21 mouse cellular contexts compared by ENCODE assay signal in the genomic region with DNA sequence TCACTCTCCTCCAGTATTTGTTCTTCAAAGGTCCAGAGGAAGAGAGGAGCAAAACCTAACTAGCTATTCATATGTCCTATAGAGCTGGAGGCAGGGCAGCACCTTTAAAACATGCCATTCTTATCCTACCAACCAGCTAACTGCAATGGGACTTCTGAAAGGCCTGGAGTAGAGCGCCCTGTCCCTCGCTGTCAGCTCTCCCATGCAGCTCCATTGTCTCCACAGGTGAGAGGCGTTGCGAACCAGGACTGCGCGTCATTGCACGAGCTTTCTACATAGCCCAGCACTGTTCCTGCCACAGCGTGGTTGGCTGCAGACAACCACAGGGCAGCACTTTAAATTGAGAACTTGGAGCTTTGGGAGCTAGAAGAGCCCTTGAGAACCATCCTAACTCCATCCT. TPM values are rescaled to one million over a fixed set of nuclear protein-coding genes. Genes with fewer than 3 reads are reported as not detected.
DNase-seq lines count a peak whose midpoint lies in the region; ATAC-seq and TF ChIP-seq lines count a peak whose summit lies in the region.
"Had no signal": no experiment of that assay in that cellular context is flagged by ENCODE, and none has a peak within 500 bp of the region (broad histone marks: within the 10 kb centered on the region; RNA-seq: fewer than 3 reads in every experiment).

No protein-coding gene starts in this region.

- 90% methylated on average over 8 of the region's 8 CpGs for WGBS in heart, embryonic 12.5 days
- WGBS in heart, embryonic 10.5 days = 86% methylated on average over 8 of the region's 8 CpGs
- WGBS in intestine, embryonic 14.5 days = 84% methylated on average over 8 of the region's 8 CpGs
- WGBS in intestine, postnatal 0 days = 88% methylated on average over 8 of the region's 8 CpGs
- WGBS in neural tube, embryonic 15.5 days = 70% methylated on average over 8 of the region's 8 CpGs

- H3K4me2 ChIP-seq in heart, embryonic 12.5 days = no peak overlapping the region
- H3K4me2 ChIP-seq in intestine, embryonic 14.5 days (ENCODE audit: low read length) = no peak overlapping the region
- no peak overlapping the region for H3K4me2 ChIP-seq in intestine, postnatal 0 days (replicated peaks; ENCODE audit: low read depth)
- no peak overlapping the region for H3K4me2 ChIP-seq in neural tube, embryonic 15.5 days

- intact Hi-C loops in heart, postnatal 10 days (cut with DNase I) = loop anchor here (5.0 kb wide), 1 partner anchor 219 kb away; no protein-coding TSS in a partner anchor

- H3K9me3 ChIP-seq in heart, embryonic 12.5 days (replicated peaks) = 0 out of 2 replicates have a peak, but pooled peaks cover 3% of the 10 kb centered on the region
- H3K9me3 ChIP-seq in heart, embryonic 10.5 days = no peaks in the 10 kb centered on the region
- H3K9me3 ChIP-seq in intestine, embryonic 14.5 days (ENCODE audit: control insufficient read depth, low read length) = 0 out of 2 replicates have a peak, but pooled peaks cover 3% of the 10 kb centered on the region
- no peaks in the 10 kb centered on the region for H3K9me3 ChIP-seq in intestine, postnatal 0 days (ENCODE audit: control insufficient read depth)
- H3K9me3 ChIP-seq in neural tube, embryonic 15.5 days (replicated peaks) = 0 out of 2 replicates have a peak, but pooled peaks cover 3% of the 10 kb centered on the region

- no peaks in the 10 kb centered on the region; the same call in 1 of the 2 replicates for H3K36me3 ChIP-seq in heart, embryonic 12.5 days
- H3K36me3 ChIP-seq in heart, embryonic 10.5 days = peaks cover 6% of the 10 kb centered on the region; the same call in 1 of the 2 replicates
- H3K36me3 ChIP-seq in intestine, embryonic 14.5 days (ENCODE audit: control insufficient read depth, insufficient read depth, low read length) = no peaks in the 10 kb centered on the region
- H3K36me3 ChIP-seq in intestine, postnatal 0 days (ENCODE audit: control insufficient read depth, insufficient read depth) = no peaks in the 10 kb centered on the region
- no peaks in the 10 kb centered on the region for H3K36me3 ChIP-seq in neural tube, embryonic 15.5 days
- H3K36me3 ChIP-seq: G1E had no signal

- peak; percentile 65 for DNase-seq in heart, adult 11 months
- DNase-seq in heart, embryonic 10.5 days (ENCODE audit: low spot score) = peak; percentile 67
- no peak for DNase-seq in heart, postnatal 10 days
- peak; percentile 4 for DNase-seq in intestine, embryonic 14.5 days (ENCODE audit: low spot score)
- no peak for DNase-seq in neural tube, embryonic 10.5 days (ENCODE audit: extremely low spot score, low spot score)
- DNase-seq: adrenal gland, adult 2 months; adrenal gland, adult 8-10 months; adrenal gland, postnatal 10 days; adrenal gland, postnatal 14 days; adrenal gland, postnatal 25 days; adrenal gland, postnatal 36 days; B cell, adult 2 months; cerebellum, adult 11 months; cerebellum, adult 11-12 months had no signal

- ATAC-seq in heart, embryonic 12.5 days (ENCODE audit: insufficient number of reproducible peaks, low FRiP score) = no peak
- ATAC-seq in intestine, embryonic 14.5 days (replicated peaks; ENCODE audit: low FRiP score, low TSS enrichment, low read depth) = no peak
- no peak for ATAC-seq in intestine, postnatal 0 days
- no peak for ATAC-seq in neural tube, embryonic 15.5 days (ENCODE audit: low FRiP score)
- ATAC-seq: activated CD4-positive, CD25-positive, alpha-beta regulatory T cell, adult 4 months; CD4-positive, CD25-positive, alpha-beta regulatory T cell, adult 4 months; Patski had no signal

- no peak for TF ChIP-seq CTCF in intestine, postnatal 0 days (IDR thresholded peaks at IDR 0.05; ENCODE audit: low read depth)

- no peak overlapping the region for H3K9ac ChIP-seq in heart, embryonic 12.5 days
- no peak overlapping the region for H3K9ac ChIP-seq in intestine, embryonic 14.5 days (ENCODE audit: low read length)
- H3K9ac ChIP-seq in intestine, postnatal 0 days (ENCODE audit: low read depth, low read length) = no peak overlapping the region
- no peak overlapping the region for H3K9ac ChIP-seq in neural tube, embryonic 15.5 days (replicated peaks)

- H3K4me3 ChIP-seq in heart, embryonic 12.5 days = no peak overlapping the region
- no peak overlapping the region for H3K4me3 ChIP-seq in heart, embryonic 10.5 days
- no peak overlapping the region for H3K4me3 ChIP-seq in intestine, embryonic 14.5 days (ENCODE audit: low read depth, low read length)
- H3K4me3 ChIP-seq in intestine, postnatal 0 days (ENCODE audit: low read depth, low read length) = no peak overlapping the region
- no peak overlapping the region for H3K4me3 ChIP-seq in neural tube, embryonic 15.5 days (replicated peaks)

- no peak overlapping the region for H3K27ac ChIP-seq in heart, embryonic 12.5 days (ENCODE audit: poor library complexity, severe bottlenecking)
- H3K27ac ChIP-seq in heart, embryonic 10.5 days = no peak overlapping the region
- no peak overlapping the region for H3K27ac ChIP-seq in intestine, embryonic 14.5 days (ENCODE audit: low read depth)
- no peak overlapping the region for H3K27ac ChIP-seq in intestine, postnatal 0 days (ENCODE audit: low read depth, low read length)
- H3K27ac ChIP-seq in neural tube, embryonic 15.5 days (replicated peaks) = 0 out of 2 replicates have a peak overlapping the region, but pooled peaks have one; percentile 20

- H3K27me3 ChIP-seq in heart, embryonic 12.5 days (replicated peaks) = no peaks in the 10 kb centered on the region
- H3K27me3 ChIP-seq in heart, embryonic 10.5 days (ENCODE audit: insufficient read depth, poor library complexity, severe bottlenecking) = no peaks in the 10 kb centered on the region
- H3K27me3 ChIP-seq in intestine, embryonic 14.5 days (replicated peaks; ENCODE audit: control insufficient read depth, insufficient read depth, low read length) = no peaks in the 10 kb centered on the region
- no peaks in the 10 kb centered on the region for H3K27me3 ChIP-seq in intestine, postnatal 0 days (replicated peaks; ENCODE audit: control insufficient read depth, insufficient read depth, low read length)
- H3K27me3 ChIP-seq in neural tube, embryonic 15.5 days (replicated peaks) = no peaks in the 10 kb centered on the region
- H3K27me3 ChIP-seq: Patski had no signal

- H3K4me1 ChIP-seq in heart, embryonic 12.5 days (replicated peaks) = peaks cover 56% of the 10 kb centered on the region
- peaks cover 34% of the 10 kb centered on the region for H3K4me1 ChIP-seq in heart, embryonic 10.5 days
- H3K4me1 ChIP-seq in intestine, embryonic 14.5 days (replicated peaks; ENCODE audit: control insufficient read depth, insufficient read depth, low read length) = no peaks in the 10 kb centered on the region
- no peaks in the 10 kb centered on the region for H3K4me1 ChIP-seq in intestine, postnatal 0 days (replicated peaks; ENCODE audit: control insufficient read depth, insufficient read depth, low read length)
- peaks cover 19% of the 10 kb centered on the region for H3K4me1 ChIP-seq in neural tube, embryonic 15.5 days

RNA-seq across cellular contexts. Expression of a gene that starts 46.5 kb away (rescaled TPM):
- 6.3 TPM in 2 replicates for polyA plus RNA-seq in heart, embryonic 12.5 days (2016; fragmentation: Nextera tagmentation; extraction: Ambion mirVana)
- polyA plus RNA-seq in heart, embryonic 10.5 days (2016; fragmentation: Nextera tagmentation; extraction: Ambion mirVana) = 8.1 and 10.4 TPM in 2 replicates
- 1 to 10 TPM; 4.2 to 5.3 TPM for total RNA-seq in heart, postnatal 10 days (2021)
- polyA plus RNA-seq in intestine, embryonic 14.5 days (2014; fragmentation: Nextera tagmentation; extraction: Ambion mirVana) = 9.8 and 11.1 TPM in 2 replicates
- polyA plus RNA-seq in intestine, postnatal 0 days (2015; fragmentation: Nextera tagmentation; extraction: Ambion mirVana) = 4.9 and 5.1 TPM in 2 replicates
- polyA plus RNA-seq in neural tube, embryonic 15.5 days (2015; fragmentation: Nextera tagmentation; extraction: Ambion mirVana) = 11.0 and 11.3 TPM in 2 replicates

Comparison
In these comparisons a context has a peak if more than half of its experiments do, and no peak if none do; other contexts are left out.
1. DNase-seq: peak in heart, adult 11 months (single experiment), heart, embryonic 10.5 days (single experiment) and intestine, embryonic 14.5 days (single experiment); none in heart, postnatal 10 days (0 of 2) and neural tube, embryonic 10.5 days (single experiment).